Mouse (Mus musculus) CH12.LX (cell line): ENCODE results near the gene Zc3h10. TPM values are rescaled to one million over a fixed set of nuclear protein-coding genes. Genes with fewer than 3 reads are reported as not detected.

Experiments used
- DNase-seq: peaks from one replicate; pipeline ENCODE4 v3.0.0-alpha.2; 2013; ENCODE audit errors: extremely low read depth
- H3K27ac ChIP-seq: 2 replicates; pipeline ENCODE4 v1.5.1; 2012; ENCODE audit warnings: low read depth, mild to moderate bottlenecking, control low read depth, moderate library complexity; ENCODE audit not compliant: insufficient read depth
- H3K27me3 ChIP-seq: replicated peaks from 2 replicates; pipeline ENCODE3; 2012; ENCODE audit warnings: inconsistent platforms
- H3K36me3 ChIP-seq, 2 experiments: replicated peaks in 1 of 2; 2 replicates each; pipeline versions ENCODE3 to v1.6.1; 2012; ENCODE audit warnings: inconsistent platforms in 1 of 2, low read length in 1 of 2, mild to moderate bottlenecking in 1 of 2, mixed read lengths in 1 of 2, moderate library complexity in 1 of 2; ENCODE audit not compliant: control insufficient read depth in 1 of 2, insufficient read depth in 1 of 2
- H3K4me1 ChIP-seq, 2 experiments: 2 replicates each; pipeline ENCODE4 v1.6.1; 2012; ENCODE audit warnings: inconsistent platforms in 1 of 2, moderate library complexity in 1 of 2; ENCODE audit not compliant: insufficient read depth in 2 of 2, control insufficient read depth in 1 of 2
- H3K4me2 ChIP-seq: 2 replicates; pipeline ENCODE4 v1.6.1; 2012; ENCODE audit warnings: low read depth, mild to moderate bottlenecking, control low read depth; ENCODE audit not compliant: poor library complexity, insufficient read depth, severe bottlenecking
- H3K4me3 ChIP-seq, 3 experiments: fragments of 150-350 bp in 1 of 3; sonication (generic) in 1 of 3; replicated peaks in 1 of 3; 2 replicates each; pipeline versions ENCODE3 to v1.5.1; 2011 to 2012; ENCODE audit warnings: low read depth in 2 of 3, low read length in 2 of 3, mild to moderate bottlenecking in 2 of 3, moderate library complexity in 2 of 3, control low read depth in 1 of 3, improper control_type of control experiment in 1 of 3, inconsistent platforms in 1 of 3, mixed read lengths in 1 of 3; ENCODE audit not compliant: poor library complexity in 1 of 3
- H3K79me2 ChIP-seq: replicated peaks from 2 replicates; pipeline ENCODE4 v1.6.1; 2012; ENCODE audit warnings: mild to moderate bottlenecking, moderate library complexity; ENCODE audit not compliant: control insufficient read depth, poor library complexity, insufficient read depth, severe bottlenecking; ENCODE audit errors: extremely low read depth
- H3K9ac ChIP-seq: 2 replicates; pipeline ENCODE4 v1.6.1; 2012; ENCODE audit warnings: low read depth, mild to moderate bottlenecking, control low read depth, moderate library complexity; ENCODE audit not compliant: insufficient read depth
- H3K9me3 ChIP-seq: replicated peaks from 2 replicates; pipeline ENCODE3; 2012; ENCODE audit warnings: low read length, inconsistent platforms, mixed read lengths
- BHLHE40 ChIP-seq: IDR thresholded peaks from 2 replicates; pipeline ENCODE4 v1.6.1; 2011; ENCODE audit warnings: mild to moderate bottlenecking, low read depth, low read length, improper control_type of control experiment
- CHD1 ChIP-seq: IDR thresholded peaks from 2 replicates; pipeline ENCODE4 v1.6.1; 2012; ENCODE audit warnings: low read depth, low read length, improper control_type of control experiment, inconsistent platforms
- ELF1 ChIP-seq: IDR thresholded peaks from 2 replicates; pipeline ENCODE4 v1.6.1; 2014; ENCODE audit warnings: low read depth, mild to moderate bottlenecking, inconsistent platforms, low read length, improper control_type of control experiment
- ETS1 ChIP-seq: conservative IDR thresholded peaks from 2 replicates; pipeline ENCODE4 v1.6.1; 2012; ENCODE audit warnings: low read depth, mild to moderate bottlenecking, inconsistent platforms, low read length, improper control_type of control experiment, moderate library complexity
- HCFC1 ChIP-seq: IDR thresholded peaks from 2 replicates; pipeline ENCODE4 v1.6.1; 2012; ENCODE audit warnings: low read depth, mild to moderate bottlenecking, inconsistent platforms, low read length, improper control_type of control experiment
- IRF4 ChIP-seq: IDR thresholded peaks from 2 replicates; pipeline ENCODE4 v1.6.1; 2014; ENCODE audit warnings: low read depth, mild to moderate bottlenecking, inconsistent platforms, low read length, improper control_type of control experiment
- JUN ChIP-seq: IDR thresholded peaks from 2 replicates; pipeline ENCODE4 v1.6.1; 2011; ENCODE audit warnings: low read depth, mild to moderate bottlenecking, low read length, improper control_type of control experiment, moderate library complexity; ENCODE audit not compliant: insufficient read depth
- MAFK ChIP-seq: IDR thresholded peaks from 2 replicates; pipeline ENCODE4 v1.6.1; 2011; ENCODE audit warnings: low read length, improper control_type of control experiment; ENCODE audit not compliant: insufficient replicate concordance
- MEF2A ChIP-seq: IDR thresholded peaks from 2 replicates; pipeline ENCODE4 v1.6.1; 2014; ENCODE audit warnings: low read depth, mild to moderate bottlenecking, inconsistent platforms, low read length, improper control_type of control experiment, borderline replicate concordance
- MYC ChIP-seq: IDR thresholded peaks from 2 replicates; pipeline ENCODE4 v1.6.1; 2011; ENCODE audit warnings: low read depth, mild to moderate bottlenecking, improper control_type of control experiment, low read length
- NRF1 ChIP-seq: IDR thresholded peaks from 2 replicates; pipeline ENCODE4 v1.6.1; 2014; ENCODE audit warnings: low read depth, mild to moderate bottlenecking, inconsistent platforms, low read length, improper control_type of control experiment, moderate library complexity
- PAX5 ChIP-seq: IDR thresholded peaks from 2 replicates; pipeline ENCODE4 v1.6.1; 2012; ENCODE audit warnings: low read length, inconsistent platforms, mixed read lengths
- POLR2A ChIP-seq: IDR thresholded peaks from 2 replicates; pipeline ENCODE4 v1.6.1; 2011; ENCODE audit warnings: low read depth, mild to moderate bottlenecking, improper control_type of control experiment, low read length
- POLR2AphosphoS2 ChIP-seq: IDR thresholded peaks from 2 replicates; pipeline ENCODE4 v1.6.1; 2011; ENCODE audit warnings: low read depth, low read length, improper control_type of control experiment
- RAD21 ChIP-seq: IDR thresholded peaks from 2 replicates; pipeline ENCODE4 v1.6.1; 2011; ENCODE audit warnings: low read depth, mild to moderate bottlenecking, low read length, improper control_type of control experiment, moderate library complexity
- TBP ChIP-seq: conservative IDR thresholded peaks from 2 replicates; pipeline ENCODE4 v1.6.1; 2011; ENCODE audit warnings: low read depth, low read length, improper control_type of control experiment
- USF1 ChIP-seq: IDR thresholded peaks from 2 replicates; pipeline ENCODE4 v1.6.1; 2014; ENCODE audit warnings: low read depth, mild to moderate bottlenecking, inconsistent platforms, low read length, improper control_type of control experiment
- ZC3H11A ChIP-seq: IDR thresholded peaks from 2 replicates; pipeline ENCODE4 v1.6.1; 2012; ENCODE audit warnings: low read depth, mild to moderate bottlenecking, inconsistent platforms, low read length, improper control_type of control experiment
- ZMIZ1 ChIP-seq: IDR thresholded peaks from 2 replicates; pipeline ENCODE4 v1.6.1; 2012; ENCODE audit warnings: low read depth, mild to moderate bottlenecking, inconsistent platforms, low read length, improper control_type of control experiment
- ZNF384 ChIP-seq: IDR thresholded peaks from 2 replicates; pipeline ENCODE4 v1.6.1; 2012; ENCODE audit warnings: low read depth, low read length, improper control_type of control experiment, inconsistent platforms
- dilution Hi-C: fragments of 300-500 bp; cut with MboI; formaldehyde crosslinking; loops from 2 replicates; pipeline ENCODE4 v1.14.3; 2020; ENCODE audit warnings: low sequenced_read_pairs; ENCODE audit not compliant: extremely low pct_unique_long_range_greater_than_20kb, extremely low pct_ligation_motif_present
- in situ Hi-C: fragments of 300-500 bp; cut with MboI; formaldehyde crosslinking; loops from 3 replicates; pipeline ENCODE4 v1.14.3; 2019; ENCODE audit warnings: low sequenced_read_pairs, low pct_ligation_motif_present, low pct_unique_long_range_greater_than_20kb, mixed read lengths
- polyA plus RNA-seq: library from polyadenylated mRNA; unstranded; fragments of >175 nt; gene quantifications from 2 replicates; pipeline ENCODE4 v1.2.1, GENCODE M21; 2012; ENCODE audit warnings: low read depth; ENCODE audit not compliant: insufficient read length
- total RNA-seq, 2 experiments: library from RNA; depleted of rRNA; stranded (reverse); fragments of 300-350 nt in 1 of 2; fragments of >200 nt in 1 of 2; gene quantifications; 2 replicates each; pipeline ENCODE4 v1.2.3; 2012 to 2014

Zc3h10 gene
- total and polyA plus RNA-seq, 3 experiments: 14.4 to 19.9 (median 16.2) TPM

GRCm38 (mm10) chr10:128544151-128544657 is 3.4 kb downstream of the Zc3h10 start:
- H3K9me3 ChIP-seq: no peaks in the 10 kb centered on the region
- dilution Hi-C loops: no loop called here
- peaks cover 10 to 33% of the 10 kb centered on the region in 2 experiments; a peak in 3 of 4 replicates for H3K4me1 ChIP-seq
- TF ChIP-seq USF1 (no peak), CHD1 (no peak), HCFC1 (no peak)
- H3K79me2 ChIP-seq: peaks cover 18% of the 10 kb centered on the region
- no peak overlapping the region for H3K27ac ChIP-seq
- no peak overlapping the region for H3K4me3 ChIP-seq
- no peak overlapping the region for H3K9ac ChIP-seq
- H3K27me3 ChIP-seq: no peaks in the 10 kb centered on the region
- DNase-seq: no peak
- H3K4me2 ChIP-seq: no peak overlapping the region
- in situ Hi-C loops: no loop called here
- peaks cover 38 to 53% of the 10 kb centered on the region in 2 experiments for H3K36me3 ChIP-seq

- no peak for DNase-seq
- Histone ChIP-seq H3K27me3 (no peaks in the 10 kb centered on the region), H3K4me3 (no peak overlapping the region), H3K4me2 (no peak overlapping the region), H3K27ac (no peak overlapping the region), H3K79me2 (peaks cover 11% of the 10 kb centered on the region), H3K36me3 (peaks cover 38 to 51% of the 10 kb centered on the region in 2 experiments), H3K4me1 (peaks cover 10 to 37% of the 10 kb centered on the region in 2 experiments; a peak in 3 of 4 replicates), H3K9ac (no peak overlapping the region), H3K9me3 (no peaks in the 10 kb centered on the region)
- TF ChIP-seq MEF2A: no peak
- no peak for TF ChIP-seq JUN
- no peak for TF ChIP-seq PAX5
- TF ChIP-seq ETS1: no peak
- TF ChIP-seq RAD21: no peak
- TF ChIP-seq POLR2A: no peak
- TF ChIP-seq IRF4: no peak
- no peak for TF ChIP-seq BHLHE40
- TF ChIP-seq POLR2AphosphoS2: no peak
- no peak for TF ChIP-seq MYC
- in situ Hi-C loops (no loop called here), dilution Hi-C loops (no loop called here)
These were observed 4.5 kb downstream of the Zc3h10 start for GRCm38 (mm10) chr10:128543100-128543499.

GRCm38 (mm10) chr10:128538340-128538870 is 9.2 kb downstream of the Zc3h10 start:
- dilution Hi-C loops: no loop called here
- in situ Hi-C loops: no loop called here
- H3K4me1 ChIP-seq: peaks cover 3 to 22% of the 10 kb centered on the region in 2 experiments; a peak in 2 of 4 replicates
- H3K27ac ChIP-seq: no peak overlapping the region
- H3K4me2 ChIP-seq: no peak overlapping the region
- H3K79me2 ChIP-seq: no peaks in the 10 kb centered on the region
- peaks cover 13 to 24% of the 10 kb centered on the region in 2 experiments for H3K36me3 ChIP-seq
- H3K9ac ChIP-seq: no peak overlapping the region
- no peak overlapping the region for H3K4me3 ChIP-seq
- DNase-seq: no peak
- no peak for TF ChIP-seq ZMIZ1
- TF ChIP-seq TBP: no peak
- no peak for TF ChIP-seq ELF1
- no peak for TF ChIP-seq ETS1
- no peak for TF ChIP-seq MAFK
- no peak for TF ChIP-seq HCFC1
- no peak for TF ChIP-seq ZNF384
- TF ChIP-seq USF1: no peak
- TF ChIP-seq ZC3H11A: no peak
- TF ChIP-seq JUN: no peak
- no peak for TF ChIP-seq NRF1
- H3K9me3 ChIP-seq: no peaks in the 10 kb centered on the region
- no peaks in the 10 kb centered on the region for H3K27me3 ChIP-seq
